Mouse (Mus musculus) kidney, embryonic 16.5 days (tissue): Measurements from ENCODE around the gene Clec1a. TPM values are rescaled to one million over a fixed set of nuclear protein-coding genes. Genes with fewer than 3 reads are reported as not detected.
A peak's percentile ranks its signal among the peaks of the same experiment; 100 is the strongest.
"Not testable (repeated sequence)": the region's sequence is repeated elsewhere in the genome, so short reads cannot be mapped to it uniquely, and the experiment has no call there.

Experiments used
- ATAC-seq: fragments of 200-750 bp; cut with Nextera tagmentation; 2 replicates; pipeline ENCODE4 v1.8.0; 2017; ENCODE audit warnings: moderate TSS enrichment; ENCODE audit not compliant: low FRiP score, low TSS enrichment
- H3K27ac ChIP-seq: fragments of 300-500 bp; sonication (generic); 2 replicates; pipeline ENCODE4 v1.5.1; 2014; ENCODE audit warnings: low read length
- H3K27me3 ChIP-seq: fragments of 300-500 bp; sonication (generic); 2 replicates; pipeline ENCODE4 v1.6.1; 2014; ENCODE audit warnings: low read length, control low read depth, mixed read lengths; ENCODE audit not compliant: insufficient read depth
- H3K36me3 ChIP-seq: fragments of 300-500 bp; sonication (generic); 2 replicates; pipeline ENCODE4 v1.6.1; 2014; ENCODE audit warnings: low read length, control low read depth, mixed read lengths; ENCODE audit not compliant: insufficient read depth
- H3K4me1 ChIP-seq: fragments of 300-500 bp; sonication (generic); 2 replicates; pipeline ENCODE4 v1.6.1; 2014; ENCODE audit warnings: low read length, control low read depth, mixed read lengths; ENCODE audit not compliant: insufficient read depth
- H3K4me2 ChIP-seq: fragments of 300-500 bp; sonication (generic); replicated peaks from 2 replicates; pipeline ENCODE4 v1.6.1; 2014; ENCODE audit warnings: low read depth, low read length
- H3K4me3 ChIP-seq: fragments of 300-500 bp; sonication (generic); 2 replicates; pipeline ENCODE4 v1.5.1; 2014; ENCODE audit warnings: mild to moderate bottlenecking, low read length
- H3K9ac ChIP-seq: fragments of 300-500 bp; sonication (generic); replicated peaks from 2 replicates; pipeline ENCODE4 v1.6.1; 2014; ENCODE audit warnings: low read length
- H3K9me3 ChIP-seq: fragments of 300-500 bp; sonication (generic); 2 replicates; pipeline ENCODE4 v1.6.1; 2016; ENCODE audit warnings: low read length, control low read depth
- WGBS: fragments of 180-500 bp; shearing (Covaris S2); extraction: QIAGEN DNeasy Blood & Tissue Kit; methylation state at CpG from one replicate; pipeline ENCODE4 v1.1.7; 2014; 5-methylcytosine and 5-hydroxymethylcytosine counted together
- polyA plus RNA-seq: library from polyadenylated mRNA; unstranded; fragments of >200 nt; fragmentation: Nextera tagmentation; extraction: Ambion mirVana; gene quantifications from 2 replicates; pipeline ENCODE4 v1.2.1, GENCODE M21; 2015

The Clec1a gene
- 11.3 and 12.8 TPM in 2 replicates for polyA plus RNA-seq

DNA sequence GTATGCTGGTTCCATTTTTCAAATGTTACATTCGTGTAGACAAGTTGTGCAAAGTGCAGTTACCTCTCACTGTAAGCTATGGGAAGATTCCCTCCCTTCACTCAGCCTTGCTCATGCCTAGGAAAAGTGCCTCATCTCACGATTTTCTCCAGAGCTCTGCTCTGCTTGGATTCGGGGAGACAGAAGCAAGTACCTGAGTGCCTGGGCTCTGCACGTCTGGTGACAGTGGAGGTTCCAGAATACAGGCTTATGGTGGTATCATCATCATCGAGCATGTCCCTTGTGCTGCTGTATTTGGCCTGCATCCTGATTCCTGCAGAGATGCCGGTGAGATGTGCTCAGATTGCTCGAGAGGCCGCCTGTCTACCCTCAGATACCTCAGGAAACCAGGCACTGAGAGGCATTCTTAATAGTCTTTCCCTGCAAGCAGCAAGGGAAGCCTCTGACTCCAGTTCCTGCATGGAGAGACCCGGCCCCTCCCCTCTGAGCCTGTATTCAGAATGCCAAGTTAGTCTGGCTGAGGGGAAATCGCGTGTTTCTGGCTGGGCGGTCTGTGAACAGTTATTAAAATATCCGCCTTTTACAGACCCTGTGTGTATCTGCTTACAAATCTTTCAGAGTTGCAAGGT, at the start of gene Clec1a:
Gene Clec1a, minus strand, starts transcription at position 590 of the 629 bp plus-strand sequence.
- 54% methylated on average over 13 of the region's 13 CpGs for WGBS
- H3K27ac ChIP-seq = peak within 1 kb of the TSS; percentile 58
- no peaks in the 10 kb centered on the region for H3K4me1 ChIP-seq
- peak within 1 kb of the TSS; percentile 35 for H3K4me3 ChIP-seq
- H3K4me2 ChIP-seq = peak within 1 kb of the TSS; percentile 27
- H3K9ac ChIP-seq = no peak within 1 kb of the TSS; the same call in 1 of the 2 replicates
- H3K27me3 ChIP-seq = no peaks in the 10 kb centered on the region
- 0 out of 2 replicates have a peak, but pooled peaks have one; percentile 19 for ATAC-seq
- H3K36me3 ChIP-seq = no peaks in the 10 kb centered on the region
- no peaks in the 10 kb centered on the region for H3K9me3 ChIP-seq

DNA sequence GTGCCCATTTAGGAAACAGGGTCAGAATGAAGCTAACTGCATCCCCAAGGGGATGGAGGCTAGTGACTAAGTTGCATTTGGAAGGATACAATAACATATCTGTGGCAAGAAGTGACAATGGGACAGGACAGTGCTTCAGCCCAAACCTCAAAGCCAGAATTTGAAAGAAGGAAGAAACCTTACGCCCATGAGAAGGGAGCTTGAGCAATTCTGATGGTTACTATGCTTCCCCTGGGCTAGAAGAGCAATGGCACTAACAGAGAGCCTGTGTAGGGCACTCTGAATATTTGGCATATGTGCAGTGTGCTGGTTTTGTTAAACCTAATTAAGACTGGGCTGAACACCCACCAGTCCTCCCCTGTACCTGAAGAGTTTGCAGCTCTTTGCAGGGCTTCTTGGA, 47.7 kb upstream of the Clec1a start:
- not testable (repeated sequence) for H3K4me2 ChIP-seq, H3K36me3 ChIP-seq, H3K9ac ChIP-seq, H3K9me3 ChIP-seq, H3K4me1 ChIP-seq, H3K4me3 ChIP-seq, H3K27me3 ChIP-seq, H3K27ac ChIP-seq, ATAC-seq
- 96% methylated on average over 1 of the region's 1 CpGs for WGBS

DNA sequence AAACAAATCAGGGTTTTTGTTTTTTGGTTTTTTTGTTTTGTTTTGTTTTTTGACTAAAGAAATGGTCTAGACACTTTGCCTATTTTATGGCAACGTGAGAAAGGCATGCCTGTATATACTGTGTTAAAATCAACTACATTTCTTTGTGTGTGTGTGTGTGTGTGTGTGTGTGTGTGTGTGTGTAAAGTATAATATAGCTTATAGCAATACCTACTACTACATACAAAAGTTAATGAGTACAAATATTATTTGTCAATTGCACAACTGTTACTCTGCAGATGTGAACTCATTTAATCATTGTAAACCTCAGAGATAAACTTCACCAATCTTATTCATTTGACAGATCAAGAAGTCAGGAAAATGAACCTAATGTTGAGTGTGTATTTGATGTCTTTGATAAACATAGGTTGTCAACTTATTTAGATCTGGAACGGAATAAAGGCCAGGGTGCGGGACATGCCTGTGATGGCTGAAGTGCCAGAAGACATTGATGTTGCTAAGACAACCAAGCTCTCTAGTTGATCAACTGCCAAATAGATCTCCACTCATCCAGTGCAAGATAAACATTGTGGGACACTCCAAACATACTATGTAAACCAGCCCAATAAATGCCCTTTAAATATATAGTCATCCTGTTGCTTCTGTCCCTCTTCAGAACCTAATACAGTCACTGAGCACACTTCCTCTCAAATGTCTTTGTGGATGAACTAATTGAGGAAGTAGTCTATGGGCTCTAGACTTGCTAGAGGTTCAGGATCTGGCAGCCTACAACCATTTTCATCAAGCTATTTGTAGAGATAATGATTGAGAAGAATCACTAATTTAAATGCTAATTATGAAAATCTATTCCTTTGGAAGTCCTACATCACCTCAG, 45.8 kb upstream of the Clec1a start:
- Histone ChIP-seq H3K27me3 (no peaks in the 10 kb centered on the region), H3K36me3 (no peaks in the 10 kb centered on the region), H3K9me3 (no peaks in the 10 kb centered on the region), H3K4me1 (no peaks in the 10 kb centered on the region), H3K27ac (no peak overlapping the region), H3K4me2 (no peak overlapping the region), H3K4me3 (no peak overlapping the region), H3K9ac (no peak overlapping the region)
- no peak for ATAC-seq
- WGBS = 88% methylated on average over 3 of the region's 3 CpGs

DNA sequence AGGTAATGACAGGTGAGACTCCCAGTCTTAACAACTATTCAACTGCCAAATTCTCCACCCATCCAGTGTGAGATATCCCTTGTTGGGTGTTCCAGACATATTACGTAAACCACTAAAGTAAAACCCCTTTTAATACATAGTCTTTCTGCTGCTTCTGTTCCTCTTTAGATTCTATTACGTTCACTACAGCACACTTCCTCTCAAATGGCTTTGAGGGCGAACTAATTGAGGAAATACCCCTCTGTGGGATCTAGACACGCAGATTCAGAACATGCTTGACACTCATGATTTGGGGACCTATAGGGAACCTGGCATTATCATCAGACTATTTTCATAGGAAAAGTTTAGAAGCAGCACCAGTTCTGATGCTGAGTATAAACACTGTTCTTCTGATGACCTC, 43.1 kb upstream of the Clec1a start:
- Histone ChIP-seq H3K27ac (no peak overlapping the region), H3K9ac (no peak overlapping the region), H3K9me3 (no peaks in the 10 kb centered on the region), H3K27me3 (no peaks in the 10 kb centered on the region), H3K4me3 (no peak overlapping the region), H3K4me2 (no peak overlapping the region), H3K36me3 (no peaks in the 10 kb centered on the region), H3K4me1 (no peaks in the 10 kb centered on the region)
- no peak for ATAC-seq
- 81% methylated on average over 4 of the region's 4 CpGs for WGBS

DNA sequence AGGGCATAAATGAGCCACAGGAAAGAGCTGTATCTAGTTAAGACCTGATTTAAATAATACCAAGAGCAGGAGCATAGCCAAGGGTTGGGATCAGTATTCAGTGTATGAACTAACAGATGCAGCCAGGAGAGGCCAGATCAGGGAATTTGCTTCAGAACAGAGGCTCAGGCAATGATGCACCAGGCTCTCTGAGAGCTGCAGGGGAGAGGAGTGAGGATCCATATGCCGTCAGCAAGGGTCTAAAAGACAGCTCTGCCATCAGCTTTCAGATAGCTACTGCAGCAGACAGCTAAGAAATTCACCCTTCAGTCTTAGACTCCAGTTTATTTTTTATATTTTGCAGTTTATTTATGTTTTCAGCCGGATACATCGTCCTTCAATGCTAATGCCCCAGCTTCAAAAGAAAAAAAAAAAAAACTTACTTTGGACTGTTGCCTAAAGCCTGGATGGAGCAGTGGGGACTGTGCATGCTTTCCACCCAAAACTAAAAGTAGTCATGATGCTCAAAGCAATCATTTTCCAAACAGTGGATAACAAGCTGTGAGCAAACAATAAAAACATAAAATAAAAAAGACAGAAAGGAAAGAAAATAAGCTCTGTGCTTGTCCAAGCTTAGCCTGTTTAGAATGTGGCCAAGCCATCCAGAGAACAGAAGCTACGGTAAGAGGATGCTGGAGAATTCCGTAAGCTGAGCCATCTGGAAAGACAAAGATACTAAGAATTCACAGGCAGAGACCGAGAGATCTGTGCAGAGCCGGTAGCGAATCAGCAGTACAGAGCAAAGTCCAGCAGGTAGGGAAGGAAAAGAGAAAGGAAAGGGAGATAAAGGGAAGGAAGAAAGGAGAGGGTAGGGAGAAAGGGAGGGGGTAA, 28.5 kb upstream of the Clec1a start:
- Histone ChIP-seq H3K27me3 (no peaks in the 10 kb centered on the region), H3K9me3 (no peaks in the 10 kb centered on the region), H3K4me2 (no peak overlapping the region; the same call in 1 of the 2 replicates), H3K4me3 (no peak overlapping the region), H3K27ac (peak overlapping the region; percentile 57; the same call in 1 of the 2 replicates), H3K9ac (no peak overlapping the region), H3K4me1 (peaks cover 17% of the 10 kb centered on the region), H3K36me3 (no peaks in the 10 kb centered on the region)
- peak; percentile 39; the same call in 1 of the 2 replicates for ATAC-seq
- 46% methylated on average over 8 of the region's 8 CpGs for WGBS

DNA sequence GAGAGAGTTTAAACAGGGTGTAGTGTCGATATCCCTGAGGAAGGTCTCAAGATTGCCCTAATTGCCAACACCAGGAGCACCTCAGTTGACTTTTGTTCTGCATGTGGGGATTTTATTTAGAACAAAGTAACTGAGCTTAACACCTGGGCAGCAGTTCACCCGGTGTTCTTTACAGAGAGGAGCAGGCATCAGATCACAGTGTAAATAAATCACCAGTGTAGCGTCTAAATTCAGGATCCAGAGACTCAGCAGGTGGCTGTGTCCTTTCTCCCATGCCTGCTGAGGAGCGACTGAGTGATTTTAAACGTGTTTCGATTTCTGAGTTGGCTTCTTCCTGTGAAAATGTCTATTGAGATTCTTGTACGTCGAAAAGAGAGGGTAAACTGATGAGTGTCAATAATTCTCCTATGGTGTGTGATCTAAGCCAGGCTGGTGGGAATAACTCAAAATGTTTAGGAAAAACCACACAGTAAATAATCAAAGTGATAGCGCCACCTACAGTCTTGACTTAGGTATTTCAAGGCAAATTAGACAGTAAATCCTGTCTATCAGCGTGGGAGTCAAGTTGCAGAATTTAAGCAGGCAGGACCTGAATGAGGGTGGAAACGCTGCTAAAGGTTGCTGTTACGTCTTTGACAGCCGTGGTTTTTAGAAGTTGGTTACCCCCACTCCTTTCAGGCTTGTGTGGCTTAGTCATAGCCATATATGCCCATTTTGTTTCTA, 24.8 kb upstream of the Clec1a start:
- ATAC-seq = peak; percentile 52; the same call in 1 of the 2 replicates
- H3K9ac ChIP-seq = no peak overlapping the region
- peaks cover 17% of the 10 kb centered on the region for H3K4me1 ChIP-seq
- no peak overlapping the region for H3K27ac ChIP-seq
- H3K27me3 ChIP-seq = no peaks in the 10 kb centered on the region
- 19% methylated on average over 13 of the region's 13 CpGs for WGBS
- no peak overlapping the region for H3K4me3 ChIP-seq
- no peaks in the 10 kb centered on the region for H3K36me3 ChIP-seq
- H3K4me2 ChIP-seq = peak overlapping the region; percentile 11; the same call in 1 of the 2 replicates
- no peaks in the 10 kb centered on the region for H3K9me3 ChIP-seq

DNA sequence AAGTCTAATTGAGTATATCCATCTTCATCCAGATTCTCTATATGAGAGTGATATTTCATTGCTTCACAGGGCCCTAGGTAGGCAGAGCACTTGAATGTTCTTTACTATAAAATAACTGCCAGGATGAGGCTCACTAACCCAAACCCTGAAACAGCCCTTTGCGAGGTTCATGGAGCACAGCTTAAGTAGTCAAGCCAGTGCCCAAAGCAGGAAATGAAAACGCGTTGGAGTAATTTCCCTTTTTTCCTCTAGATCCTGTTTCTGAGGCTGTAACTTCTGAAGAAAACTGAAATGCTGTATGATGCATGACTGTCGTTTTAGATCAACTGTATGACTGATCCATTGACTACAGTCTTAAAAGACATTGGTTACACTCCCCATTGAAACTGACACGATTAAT, 20.8 kb upstream of the Clec1a start:
- no peak overlapping the region for H3K4me2 ChIP-seq
- no peaks in the 10 kb centered on the region for H3K27me3 ChIP-seq
- no peaks in the 10 kb centered on the region for H3K36me3 ChIP-seq
- no peak overlapping the region for H3K4me3 ChIP-seq
- peaks cover 2% of the 10 kb centered on the region; the same call in 1 of the 2 replicates for H3K4me1 ChIP-seq
- ATAC-seq = no peak
- no peak overlapping the region for H3K9ac ChIP-seq
- no peak overlapping the region for H3K27ac ChIP-seq
- 51% methylated on average over 5 of the region's 5 CpGs for WGBS
- H3K9me3 ChIP-seq = no peaks in the 10 kb centered on the region

DNA sequence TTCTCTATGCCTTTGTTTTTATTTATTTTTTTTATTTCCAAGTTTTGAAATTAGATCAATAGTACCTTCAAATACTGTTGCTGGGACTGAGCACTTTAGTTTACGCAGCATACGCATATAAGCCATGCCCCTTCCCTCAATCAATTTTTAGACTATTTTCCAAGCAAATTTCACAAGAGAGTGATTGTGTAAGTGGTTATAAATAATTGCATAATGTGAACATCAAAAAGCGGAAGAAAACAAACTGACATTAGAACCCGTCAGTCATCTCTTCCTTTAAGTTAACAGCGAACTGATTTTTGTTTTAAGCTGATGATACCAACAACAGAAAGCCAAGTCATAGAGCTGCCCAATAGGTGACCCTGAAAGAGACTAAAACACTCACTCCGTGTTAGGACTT, 19.6 kb upstream of the Clec1a start:
- 91% methylated on average over 6 of the region's 6 CpGs for WGBS
- Histone ChIP-seq H3K4me1 (no peaks in the 10 kb centered on the region; the same call in 1 of the 2 replicates), H3K27ac (no peak overlapping the region), H3K4me3 (no peak overlapping the region), H3K9me3 (no peaks in the 10 kb centered on the region), H3K9ac (no peak overlapping the region), H3K4me2 (no peak overlapping the region), H3K36me3 (no peaks in the 10 kb centered on the region), H3K27me3 (no peaks in the 10 kb centered on the region)
- no peak for ATAC-seq

DNA sequence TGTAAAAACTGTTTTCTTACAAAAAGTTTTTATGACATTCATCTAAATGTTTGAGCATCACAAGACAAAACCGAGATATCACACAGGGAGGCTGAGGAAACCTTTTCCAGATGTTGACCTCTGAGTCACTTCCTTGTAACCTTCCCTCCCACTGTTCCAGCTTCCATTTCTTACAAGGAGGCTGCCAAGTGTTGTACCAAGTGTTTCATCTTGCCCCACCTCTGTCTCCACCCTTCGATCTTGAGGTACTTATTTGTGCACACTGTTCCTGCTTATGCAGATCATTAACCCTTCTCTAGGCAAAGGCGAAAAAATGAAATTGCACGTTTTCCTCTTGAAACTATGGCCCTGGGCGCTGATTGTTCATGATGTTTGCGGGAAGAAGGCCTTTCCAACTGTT, 2.1 kb downstream of the Clec1a start:
- ATAC-seq = no peak
- 63% methylated on average over 6 of the region's 6 CpGs for WGBS
- Histone ChIP-seq H3K9me3 (no peaks in the 10 kb centered on the region), H3K27ac (peak overlapping the region; percentile 40; the same call in 1 of the 2 replicates), H3K4me1 (no peaks in the 10 kb centered on the region), H3K9ac (no peak overlapping the region), H3K36me3 (no peaks in the 10 kb centered on the region), H3K27me3 (no peaks in the 10 kb centered on the region), H3K4me2 (peak overlapping the region; percentile 13), H3K4me3 (no peak overlapping the region; the same call in 1 of the 2 replicates)
